Mouse (Mus musculus) erythroblast, embryonic 14.5 days (primary cell): Measurements from ENCODE around the gene Apol9a.

Experiments used
- GATA1 ChIP-seq: IDR thresholded peaks from 2 replicates; pipeline ENCODE4 v1.6.1; 2012; ENCODE audit warnings: low read length, inconsistent platforms, mixed read lengths
- TAL1 ChIP-seq: IDR thresholded peaks from 3 replicates; pipeline ENCODE4 v1.6.1; 2012; ENCODE audit warnings: low read length, inconsistent platforms, mixed read lengths

DNA sequence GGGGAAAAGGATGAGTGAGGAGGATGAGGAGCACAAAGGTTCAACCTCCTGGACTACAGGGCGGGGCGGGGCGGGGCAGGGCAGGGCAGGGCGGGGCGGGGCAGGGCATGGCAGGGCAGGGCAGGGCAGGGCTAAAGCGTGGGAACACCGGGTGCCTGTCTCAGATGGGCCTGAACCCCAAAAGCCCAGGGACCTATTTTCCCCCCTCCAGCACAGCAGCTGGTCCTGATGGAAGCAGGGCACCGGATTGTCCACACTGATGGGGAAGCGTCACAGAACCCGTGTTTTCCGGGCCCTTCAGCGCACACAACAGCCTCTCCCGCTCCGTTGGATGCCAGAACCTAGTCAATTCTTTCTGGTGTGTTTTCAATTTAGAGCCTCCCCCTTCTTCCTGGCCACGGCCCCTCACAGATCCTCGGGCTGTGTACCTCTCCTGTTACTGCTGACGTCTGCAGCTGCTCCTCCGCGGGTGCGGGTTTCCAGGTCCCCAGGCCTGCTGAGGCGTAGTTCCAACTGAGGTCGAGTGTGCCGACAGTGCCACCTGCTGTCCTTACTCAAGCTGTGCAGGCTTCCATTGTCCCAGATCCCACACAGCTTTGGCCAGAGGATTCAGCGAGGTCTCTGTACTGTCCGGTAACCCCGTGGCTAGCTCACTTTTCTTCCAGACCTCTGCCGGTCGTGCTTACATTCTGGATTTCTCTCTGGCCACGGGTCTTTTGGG is 52.5 kb downstream of the Apol9a start:
- TF ChIP-seq GATA1 (no peak), TAL1 (no peak)
